Mouse (Mus musculus): ENCODE measurements around the gene Arl3.

DNA sequence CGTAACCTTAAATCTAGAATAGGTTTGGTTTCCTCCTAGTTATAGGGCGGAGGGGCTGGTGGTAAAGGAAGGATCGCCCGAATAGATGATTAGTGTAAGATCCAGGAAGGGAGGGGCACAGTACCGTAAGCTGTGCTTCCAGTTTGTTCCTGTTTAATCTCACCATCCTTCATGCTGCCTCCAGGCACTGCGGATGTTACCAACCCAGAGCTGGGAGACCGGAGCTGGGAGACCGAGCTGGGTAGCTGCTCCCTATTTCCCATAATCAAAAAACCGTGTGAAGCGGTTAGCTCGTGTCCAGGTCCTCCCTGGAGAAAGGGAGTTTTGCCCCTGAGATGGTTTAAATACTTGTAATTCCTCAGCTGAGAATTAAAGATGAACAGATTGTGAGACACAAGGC is 43.4 kb upstream of the Arl3 start:
- no peak for TF ChIP-seq POLR2A (IDR thresholded peaks at IDR 0.05; ENCODE audit: insufficient read depth, low read depth, low read length)
- no peak for TF ChIP-seq CTCF (IDR thresholded peaks at IDR 0.05; ENCODE audit: insufficient read depth, low read depth, low read length)
